Mouse (Mus musculus): Measurements from ENCODE around the gene Ccdc13. TPM values are rescaled to one million over a fixed set of nuclear protein-coding genes. Genes with fewer than 3 reads are reported as not detected.

Ccdc13 gene
- total RNA-seq, 1 experiment from 2014 or later: 0.50 TPM

DNA sequence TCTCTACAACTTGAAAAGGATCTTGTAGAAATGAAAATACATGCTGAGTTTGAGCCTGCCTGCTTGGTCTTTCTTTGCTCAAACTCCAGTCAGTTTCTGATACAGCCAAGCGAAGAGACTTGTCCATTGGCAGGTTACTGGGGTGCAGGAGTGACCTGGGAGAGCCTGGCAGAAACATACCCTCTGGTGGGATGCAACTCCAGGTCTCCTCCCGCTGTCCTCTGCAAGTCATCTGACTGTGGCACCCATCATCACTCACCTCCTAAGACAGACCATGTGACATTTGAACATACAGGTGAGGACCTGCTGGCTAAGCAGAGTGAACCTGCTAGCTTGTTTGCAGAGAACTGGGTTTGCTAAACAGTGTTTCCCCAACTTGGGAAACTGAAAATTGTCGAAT is 82.5 kb downstream of the Ccdc13 start:
- no peak for ATAC-seq (replicated peaks in 1 of 2; ENCODE audit: insufficient read depth in 1 of 2, low FRiP score in 2 of 2, low TSS enrichment in 1 of 2, low read depth in 1 of 2, poor library complexity in 2 of 2, severe bottlenecking in 2 of 2)

GRCm38 (mm10) chr9:121754624-121755023 is 84.6 kb downstream of the Ccdc13 start:
- no peak for ATAC-seq (replicated peaks in 1 of 2; ENCODE audit: insufficient read depth in 1 of 2, low FRiP score in 2 of 2, low TSS enrichment in 1 of 2, low read depth in 1 of 2, poor library complexity in 2 of 2, severe bottlenecking in 2 of 2)

- no peak for ATAC-seq (replicated peaks in 1 of 2; ENCODE audit: insufficient read depth in 1 of 2, low FRiP score in 2 of 2, low TSS enrichment in 1 of 2, low read depth in 1 of 2, poor library complexity in 2 of 2, severe bottlenecking in 2 of 2)
Observed at GRCm38 (mm10) chr9:121752774-121753173, 86.5 kb downstream of the Ccdc13 start.

Other genes with a start within 250 kb of the Ccdc13 start
- gene Lyzl4, start 197.4 kb downstream of the Ccdc13 start, total RNA-seq (2017): not detected in 2 replicates
- 0.25 and 0.45 TPM in 2 replicates for gene Vipr1, start 196.7 kb downstream of the Ccdc13 start, total RNA-seq (2017)
- 4.3 and 4.4 TPM in 2 replicates for gene Sec22c, start 134.0 kb downstream of the Ccdc13 start, total RNA-seq (2017)
- gene Ss18l2, start 129.1 kb downstream of the Ccdc13 start, total RNA-seq (2017): 27.1 and 30.0 TPM in 2 replicates
- gene Nktr, start 120.3 kb downstream of the Ccdc13 start, total RNA-seq (2017): 155 and 156 TPM in 2 replicates
- 2.8 and 3.0 TPM in 2 replicates for gene Zfp651, start 80.1 kb downstream of the Ccdc13 start, total RNA-seq (2017)
- not detected in 2 replicates for gene Klhl40, start 61.9 kb downstream of the Ccdc13 start, total RNA-seq (2017)
- not detected in 2 replicates for gene Hhatl, start 47.0 kb downstream of the Ccdc13 start, total RNA-seq (2017)
- 15.9 and 26.9 TPM in 2 replicates for gene Higd1a, start 18.9 kb upstream of the Ccdc13 start, total RNA-seq (2017)
- gene Ackr2, start 58.9 kb upstream of the Ccdc13 start, total RNA-seq (2017): not detected in 2 replicates
- not detected in 2 replicates for gene Cyp8b1, start 76.8 kb upstream of the Ccdc13 start, total RNA-seq (2017)
- 0.38 TPM in 1 of 2 replicates, not detected in the other for gene Fam198a, start 111.5 kb upstream of the Ccdc13 start, total RNA-seq (2017)
- 10.9 and 17.5 TPM in 2 replicates for gene Pomgnt2, start 157.6 kb upstream of the Ccdc13 start, total RNA-seq (2017)

All from hematopoietic stem cell, adult 5-6 weeks (primary cell).